Mouse (Mus musculus): ENCODE results near the gene Csnk1e. TPM values are rescaled to one million over a fixed set of nuclear protein-coding genes. Genes with fewer than 3 reads are reported as not detected.
"Not testable (repeated sequence)": the region's sequence is repeated elsewhere in the genome, so short reads cannot be mapped to it uniquely, and the experiment has no call there.

Gene Csnk1e
- polyA plus RNA-seq, 1 experiment from 2014 or later: 91.0 TPM

- not testable (repeated sequence) for H3K9ac ChIP-seq (ENCODE audit: low read depth, low read length); H3K36me3 ChIP-seq (ENCODE audit: control insufficient read depth, insufficient read depth, low read length); H3K27me3 ChIP-seq (ENCODE audit: control insufficient read depth, insufficient read depth, low read length); H3K27ac ChIP-seq (ENCODE audit: low read depth, low read length); H3K4me3 ChIP-seq (ENCODE audit: low read depth, low read length); H3K9me3 ChIP-seq (replicated peaks; ENCODE audit: control insufficient read depth, low read length); ATAC-seq (replicated peaks; ENCODE audit: insufficient number of reproducible peaks, low FRiP score, low TSS enrichment)
- H3K4me1 ChIP-seq (ENCODE audit: control insufficient read depth, insufficient read depth, low read length): peaks cover 17% of the 10 kb centered on the region
- 46% methylated on average over 6 of the region's 6 CpGs for WGBS (ENCODE audit: insufficient replicate concordance)
- H3K4me2 ChIP-seq: peak overlapping the region; percentile 76
Observed at GRCm38 (mm10) chr15:79456104-79456503, 738 bp upstream of the Csnk1e start.

- ATAC-seq (replicated peaks; ENCODE audit: insufficient number of reproducible peaks, low FRiP score, low TSS enrichment): no peak
- Histone ChIP-seq H3K27me3 (ENCODE audit: control insufficient read depth, insufficient read depth, low read length) (no peaks in the 10 kb centered on the region), H3K36me3 (ENCODE audit: control insufficient read depth, insufficient read depth, low read length) (no peaks in the 10 kb centered on the region), H3K9me3 (replicated peaks; ENCODE audit: control insufficient read depth, low read length) (no peaks in the 10 kb centered on the region), H3K27ac (ENCODE audit: low read depth, low read length) (no peak overlapping the region), H3K9ac (ENCODE audit: low read depth, low read length) (no peak overlapping the region), H3K4me3 (ENCODE audit: low read depth, low read length) (no peak overlapping the region), H3K4me2 (no peak overlapping the region), H3K4me1 (ENCODE audit: control insufficient read depth, insufficient read depth, low read length) (peaks cover 17% of the 10 kb centered on the region)
- WGBS (ENCODE audit: insufficient replicate concordance): 83% methylated on average over 4 of the region's 4 CpGs
Observed at GRCm38 (mm10) chr15:79453831-79454230, 1.5 kb downstream of the Csnk1e start.

GRCm38 (mm10) chr15:79448041-79448440 is 7.3 kb downstream of the Csnk1e start:
- WGBS (ENCODE audit: insufficient replicate concordance): 83% methylated on average over 3 of the region's 3 CpGs
- no peak overlapping the region for H3K27ac ChIP-seq (ENCODE audit: low read depth, low read length)
- no peak overlapping the region for H3K4me2 ChIP-seq
- no peaks in the 10 kb centered on the region for H3K27me3 ChIP-seq (ENCODE audit: control insufficient read depth, insufficient read depth, low read length)
- 0 out of 2 replicates have a peak, but pooled peaks cover under 1% of the 10 kb centered on the region for H3K4me1 ChIP-seq (ENCODE audit: control insufficient read depth, insufficient read depth, low read length)
- no peak for ATAC-seq (replicated peaks; ENCODE audit: insufficient number of reproducible peaks, low FRiP score, low TSS enrichment)
- no peak overlapping the region for H3K4me3 ChIP-seq (ENCODE audit: low read depth, low read length)
- H3K9me3 ChIP-seq (replicated peaks; ENCODE audit: control insufficient read depth, low read length): no peaks in the 10 kb centered on the region
- no peak overlapping the region for H3K9ac ChIP-seq (ENCODE audit: low read depth, low read length)
- H3K36me3 ChIP-seq (ENCODE audit: control insufficient read depth, insufficient read depth, low read length): no peaks in the 10 kb centered on the region

GRCm38 (mm10) chr15:79445786-79446654 is 9.3 kb downstream of the Csnk1e start:
- H3K9ac ChIP-seq (ENCODE audit: low read depth, low read length): no peak overlapping the region
- H3K36me3 ChIP-seq (ENCODE audit: control insufficient read depth, insufficient read depth, low read length): no peaks in the 10 kb centered on the region
- no peaks in the 10 kb centered on the region for H3K9me3 ChIP-seq (replicated peaks; ENCODE audit: control insufficient read depth, low read length)
- no peaks in the 10 kb centered on the region for H3K27me3 ChIP-seq (ENCODE audit: control insufficient read depth, insufficient read depth, low read length)
- WGBS (ENCODE audit: insufficient replicate concordance): 82% methylated on average over 8 of the region's 8 CpGs
- ATAC-seq (replicated peaks; ENCODE audit: insufficient number of reproducible peaks, low FRiP score, low TSS enrichment): no peak
- H3K4me3 ChIP-seq (ENCODE audit: low read depth, low read length): no peak overlapping the region
- H3K27ac ChIP-seq (ENCODE audit: low read depth, low read length): no peak overlapping the region
- no peak overlapping the region for H3K4me2 ChIP-seq
- H3K4me1 ChIP-seq (ENCODE audit: control insufficient read depth, insufficient read depth, low read length): peaks cover 9% of the 10 kb centered on the region

GRCm38 (mm10) chr15:79443856-79444410 is 11.4 kb downstream of the Csnk1e start:
- no peak overlapping the region for H3K9ac ChIP-seq (ENCODE audit: low read depth, low read length)
- no peaks in the 10 kb centered on the region for H3K36me3 ChIP-seq (ENCODE audit: control insufficient read depth, insufficient read depth, low read length)
- H3K4me1 ChIP-seq (ENCODE audit: control insufficient read depth, insufficient read depth, low read length): peaks cover 30% of the 10 kb centered on the region
- no peak overlapping the region for H3K4me3 ChIP-seq (ENCODE audit: low read depth, low read length)
- H3K9me3 ChIP-seq (replicated peaks; ENCODE audit: control insufficient read depth, low read length): no peaks in the 10 kb centered on the region
- H3K27me3 ChIP-seq (ENCODE audit: control insufficient read depth, insufficient read depth, low read length): no peaks in the 10 kb centered on the region
- H3K4me2 ChIP-seq: no peak overlapping the region
- 65% methylated on average over 7 of the region's 7 CpGs for WGBS (ENCODE audit: insufficient replicate concordance)
- no peak for ATAC-seq (replicated peaks; ENCODE audit: insufficient number of reproducible peaks, low FRiP score, low TSS enrichment)
- no peak overlapping the region for H3K27ac ChIP-seq (ENCODE audit: low read depth, low read length)

GRCm38 (mm10) chr15:79442961-79443518 is 12.3 kb downstream of the Csnk1e start:
- no peaks in the 10 kb centered on the region for H3K9me3 ChIP-seq (replicated peaks; ENCODE audit: control insufficient read depth, low read length)
- no peak overlapping the region; the same call in 1 of the 2 replicates for H3K9ac ChIP-seq (ENCODE audit: low read depth, low read length)
- no peak overlapping the region for H3K27ac ChIP-seq (ENCODE audit: low read depth, low read length)
- peaks cover 39% of the 10 kb centered on the region for H3K4me1 ChIP-seq (ENCODE audit: control insufficient read depth, insufficient read depth, low read length)
- H3K4me3 ChIP-seq (ENCODE audit: low read depth, low read length): no peak overlapping the region
- ATAC-seq (replicated peaks; ENCODE audit: insufficient number of reproducible peaks, low FRiP score, low TSS enrichment): no peak
- 80% methylated on average over 9 of the region's 9 CpGs for WGBS (ENCODE audit: insufficient replicate concordance)
- no peak overlapping the region for H3K4me2 ChIP-seq
- no peaks in the 10 kb centered on the region for H3K36me3 ChIP-seq (ENCODE audit: control insufficient read depth, insufficient read depth, low read length)
- no peaks in the 10 kb centered on the region for H3K27me3 ChIP-seq (ENCODE audit: control insufficient read depth, insufficient read depth, low read length)

- Histone ChIP-seq H3K4me2 (peak overlapping the region; percentile 83), H3K4me3 (ENCODE audit: low read depth, low read length) (peak overlapping the region; percentile 93), H3K9me3 (replicated peaks; ENCODE audit: control insufficient read depth, low read length) (no peaks in the 10 kb centered on the region), H3K27ac (ENCODE audit: low read depth, low read length) (peak overlapping the region; percentile 96), H3K4me1 (ENCODE audit: control insufficient read depth, insufficient read depth, low read length) (peaks cover 47% of the 10 kb centered on the region), H3K36me3 (ENCODE audit: control insufficient read depth, insufficient read depth, low read length) (peaks cover 8% of the 10 kb centered on the region), H3K27me3 (ENCODE audit: control insufficient read depth, insufficient read depth, low read length) (no peaks in the 10 kb centered on the region), H3K9ac (ENCODE audit: low read depth, low read length) (peak overlapping the region; percentile 99)
- no peak for ATAC-seq (replicated peaks; ENCODE audit: insufficient number of reproducible peaks, low FRiP score, low TSS enrichment)
- WGBS (ENCODE audit: insufficient replicate concordance): 5% methylated on average over 6 of the region's 6 CpGs
Observed at GRCm38 (mm10) chr15:79442257-79442611, 13.1 kb downstream of the Csnk1e start.

GRCm38 (mm10) chr15:79441331-79442256 is 13.8 kb downstream of the Csnk1e start:
- Histone ChIP-seq H3K9ac (ENCODE audit: low read depth, low read length) (peak overlapping the region; percentile 99), H3K27ac (ENCODE audit: low read depth, low read length) (peak overlapping the region; percentile 96), H3K9me3 (replicated peaks; ENCODE audit: control insufficient read depth, low read length) (no peaks in the 10 kb centered on the region), H3K27me3 (ENCODE audit: control insufficient read depth, insufficient read depth, low read length) (no peaks in the 10 kb centered on the region), H3K36me3 (ENCODE audit: control insufficient read depth, insufficient read depth, low read length) (peaks cover 13% of the 10 kb centered on the region), H3K4me2 (peak overlapping the region; percentile 83), H3K4me3 (ENCODE audit: low read depth, low read length) (peak overlapping the region; percentile 93), H3K4me1 (ENCODE audit: control insufficient read depth, insufficient read depth, low read length) (peaks cover 53% of the 10 kb centered on the region)
- under 1% methylated on average over 46 of the region's 107 CpGs for WGBS (ENCODE audit: insufficient replicate concordance)
- ATAC-seq (replicated peaks; ENCODE audit: insufficient number of reproducible peaks, low FRiP score, low TSS enrichment): peak; percentile 64

Data from heart, embryonic 11.5 days (tissue).